Mouse (Mus musculus) limb, embryonic 12.5 days (tissue): ENCODE measurements around the gene H2-Eb1. TPM values are rescaled to one million over a fixed set of nuclear protein-coding genes. Genes with fewer than 3 reads are reported as not detected.
A peak's percentile ranks its signal among the peaks of the same experiment; 100 is the strongest.

Source experiments
- ATAC-seq: fragments of 200-750 bp; cut with Nextera tagmentation; 2 replicates; pipeline ENCODE4 v1.8.0; 2017; ENCODE audit warnings: low read depth, moderate TSS enrichment; ENCODE audit not compliant: insufficient number of reproducible peaks, insufficient read depth, low FRiP score, low TSS enrichment
- H3K27ac ChIP-seq: fragments of 300-500 bp; sonication (generic); 2 replicates; pipeline ENCODE4 v1.5.1; 2016; ENCODE audit warnings: mild to moderate bottlenecking, moderate library complexity
- H3K27me3 ChIP-seq: fragments of 300-500 bp; sonication (generic); 2 replicates; pipeline ENCODE4 v1.6.1; 2016; ENCODE audit warnings: mild to moderate bottlenecking, moderate library complexity
- H3K36me3 ChIP-seq: fragments of 300-500 bp; sonication (generic); 2 replicates; pipeline ENCODE4 v1.6.1; 2016; ENCODE audit warnings: mild to moderate bottlenecking, moderate library complexity
- H3K4me1 ChIP-seq: fragments of 300-500 bp; sonication (generic); replicated peaks from 2 replicates; pipeline ENCODE4 v1.6.1; 2016
- H3K4me2 ChIP-seq: fragments of 300-500 bp; sonication (generic); 2 replicates; pipeline ENCODE4 v1.6.1; 2016; ENCODE audit warnings: mild to moderate bottlenecking, moderate library complexity
- H3K4me3 ChIP-seq: fragments of 300-500 bp; sonication (generic); replicated peaks from 2 replicates; pipeline ENCODE4 v1.5.1; 2016; ENCODE audit warnings: mild to moderate bottlenecking
- H3K9ac ChIP-seq: fragments of 300-500 bp; sonication (generic); replicated peaks from 2 replicates; pipeline ENCODE4 v1.6.1; 2016; ENCODE audit warnings: mild to moderate bottlenecking, moderate library complexity
- H3K9me3 ChIP-seq: fragments of 300-500 bp; sonication (generic); 2 replicates; pipeline ENCODE4 v1.6.1; 2016; ENCODE audit warnings: mild to moderate bottlenecking, moderate library complexity
- WGBS: fragments of 180-500 bp; shearing (Covaris S2); methylation state at CpG from one replicate; pipeline ENCODE4 v1.1.7; 2016; 5-methylcytosine and 5-hydroxymethylcytosine counted together
- polyA plus RNA-seq: library from polyadenylated mRNA; unstranded; fragments of >200 nt; fragmentation: Nextera tagmentation; extraction: Ambion mirVana; gene quantifications from 2 replicates; pipeline ENCODE4 v1.2.1, GENCODE M21; 2016

Gene H2-Eb1
- polyA plus RNA-seq, 1 experiment from 2014 or later, result 1.0 TPM

DNA sequence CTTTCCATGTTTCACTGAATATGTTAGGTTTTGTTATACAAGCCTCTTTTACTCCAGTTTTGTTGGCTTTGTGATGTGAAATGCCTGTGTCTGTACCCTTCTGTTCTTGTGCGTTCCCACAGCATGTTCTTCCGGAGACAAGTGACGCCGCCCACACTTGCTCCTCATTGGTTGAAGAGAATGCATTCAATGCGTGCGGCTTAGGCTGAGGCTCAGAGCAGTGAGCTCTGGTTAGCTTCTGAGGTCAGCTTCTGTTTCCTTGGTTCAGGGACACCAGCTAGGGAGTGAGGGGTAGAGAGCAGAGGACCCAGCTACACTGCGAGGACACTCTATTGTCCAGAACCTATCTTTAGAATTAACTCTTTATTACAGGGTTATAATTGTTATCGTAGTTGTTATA, 14.1 kb upstream of the H2-Eb1 start:
- Histone ChIP-seq H3K4me3 (no peak overlapping the region), H3K9me3 (no peaks in the 10 kb centered on the region), H3K36me3 (no peaks in the 10 kb centered on the region), H3K27ac (no peak overlapping the region), H3K4me1 (no peaks in the 10 kb centered on the region), H3K9ac (no peak overlapping the region), H3K27me3 (peaks cover 1% of the 10 kb centered on the region; the same call in 1 of the 2 replicates), H3K4me2 (no peak overlapping the region)
- WGBS, result 18% methylated on average over 8 of the region's 8 CpGs
- ATAC-seq, result peak; percentile 87; the same call in 1 of the 2 replicates

DNA sequence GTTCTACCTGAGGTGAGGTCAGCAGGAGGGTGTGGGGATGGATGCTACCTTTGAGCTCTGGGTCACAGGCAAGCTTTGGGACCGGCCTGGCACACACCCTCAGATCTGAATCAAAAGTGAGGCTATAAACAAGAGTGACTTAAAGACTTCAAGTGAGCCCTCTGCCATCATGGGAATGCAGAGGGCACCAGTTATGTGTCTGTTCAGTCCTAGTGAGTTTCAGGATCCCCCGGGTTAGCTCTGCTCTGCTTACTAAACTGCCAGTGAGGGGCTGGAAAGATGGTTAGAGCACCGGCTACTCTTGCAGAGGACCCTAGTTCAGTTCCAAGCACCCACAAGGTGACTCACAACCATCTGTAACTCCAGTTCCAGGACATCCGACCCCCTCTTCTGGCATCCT, 13.1 kb upstream of the H2-Eb1 start:
- Histone ChIP-seq H3K9me3 (no peaks in the 10 kb centered on the region), H3K27me3 (peaks cover 4% of the 10 kb centered on the region; the same call in 1 of the 2 replicates), H3K27ac (no peak overlapping the region), H3K4me3 (no peak overlapping the region), H3K9ac (no peak overlapping the region), H3K4me1 (no peaks in the 10 kb centered on the region), H3K36me3 (no peaks in the 10 kb centered on the region), H3K4me2 (no peak overlapping the region)
- no peak for ATAC-seq
- 84% methylated on average over 4 of the region's 4 CpGs for WGBS

DNA sequence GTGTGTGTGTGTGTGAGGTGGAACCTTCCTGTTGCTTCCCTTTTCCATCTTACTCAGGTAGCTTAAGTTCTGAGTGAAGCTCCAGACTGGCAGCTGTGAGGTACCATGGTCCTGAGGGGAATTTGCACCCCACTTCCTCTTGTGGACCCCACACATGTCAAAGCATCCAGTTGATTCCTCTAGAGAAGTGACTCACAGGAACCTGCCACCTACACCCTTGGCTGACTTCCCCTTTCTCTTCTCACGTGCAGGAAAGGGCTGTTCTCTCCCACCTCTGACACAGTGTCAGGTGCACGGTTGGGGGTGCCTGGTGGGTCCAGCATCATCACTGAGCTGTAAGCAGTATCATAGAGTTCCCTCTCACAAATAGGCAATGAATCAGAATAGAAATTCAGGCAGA, 12.1 kb upstream of the H2-Eb1 start:
- peaks cover 4% of the 10 kb centered on the region; the same call in 1 of the 2 replicates for H3K27me3 ChIP-seq
- H3K27ac ChIP-seq, result no peak overlapping the region
- H3K9me3 ChIP-seq, result no peaks in the 10 kb centered on the region
- no peak for ATAC-seq
- H3K36me3 ChIP-seq, result no peaks in the 10 kb centered on the region
- H3K4me1 ChIP-seq, result no peaks in the 10 kb centered on the region
- WGBS, result 53% methylated on average over 2 of the region's 2 CpGs
- H3K4me3 ChIP-seq, result no peak overlapping the region
- H3K4me2 ChIP-seq, result no peak overlapping the region
- no peak overlapping the region for H3K9ac ChIP-seq

DNA sequence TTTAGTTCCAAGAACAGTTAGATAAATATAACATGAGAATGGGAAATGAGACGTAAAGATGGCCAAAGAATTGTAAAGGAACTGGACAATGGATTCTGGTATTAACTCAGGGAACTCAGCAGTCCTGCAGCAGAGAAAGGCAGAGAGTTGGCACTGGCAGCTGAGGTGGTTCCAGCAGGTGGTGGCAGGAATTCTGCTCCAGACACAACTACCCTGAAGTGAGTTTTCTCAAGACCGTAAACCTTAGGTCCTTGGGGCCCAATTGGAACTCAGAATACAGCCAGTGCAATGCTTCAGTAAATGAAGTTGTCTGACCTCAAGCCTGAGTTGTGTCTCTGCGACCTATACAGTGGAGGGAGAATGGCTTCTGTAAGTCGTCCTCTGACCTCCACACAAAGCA, 11.4 kb upstream of the H2-Eb1 start:
- H3K36me3 ChIP-seq, result no peaks in the 10 kb centered on the region
- H3K4me1 ChIP-seq, result no peaks in the 10 kb centered on the region
- H3K27me3 ChIP-seq, result peaks cover 4% of the 10 kb centered on the region; the same call in 1 of the 2 replicates
- H3K4me2 ChIP-seq, result no peak overlapping the region
- 62% methylated on average over 4 of the region's 4 CpGs for WGBS
- no peak overlapping the region for H3K4me3 ChIP-seq
- no peaks in the 10 kb centered on the region for H3K9me3 ChIP-seq
- no peak for ATAC-seq
- H3K27ac ChIP-seq, result no peak overlapping the region
- no peak overlapping the region for H3K9ac ChIP-seq

DNA sequence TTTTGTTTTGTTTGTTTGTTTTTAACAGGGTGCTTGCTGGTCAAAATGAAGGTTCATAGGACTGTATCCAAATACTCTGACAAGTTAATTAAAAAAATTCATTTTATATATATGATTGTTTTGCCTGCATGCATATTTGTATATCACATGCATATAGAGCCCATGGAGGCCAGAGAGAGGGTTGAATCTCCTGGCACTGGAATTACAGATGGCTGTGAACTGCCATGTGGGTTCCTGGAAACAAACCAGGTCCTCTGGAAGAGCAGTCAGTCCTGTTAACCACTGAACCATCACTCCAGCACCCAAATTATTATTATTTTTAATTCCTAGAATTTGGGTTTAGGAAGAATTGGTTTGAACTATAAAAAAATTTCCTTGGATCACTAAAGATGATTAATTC, 10.4 kb upstream of the H2-Eb1 start:
- ATAC-seq, result no peak
- Histone ChIP-seq H3K4me3 (no peak overlapping the region), H3K4me1 (no peaks in the 10 kb centered on the region), H3K4me2 (no peak overlapping the region), H3K27me3 (peaks cover 4% of the 10 kb centered on the region; the same call in 1 of the 2 replicates), H3K9me3 (no peaks in the 10 kb centered on the region), H3K36me3 (no peaks in the 10 kb centered on the region), H3K27ac (no peak overlapping the region), H3K9ac (no peak overlapping the region)

DNA sequence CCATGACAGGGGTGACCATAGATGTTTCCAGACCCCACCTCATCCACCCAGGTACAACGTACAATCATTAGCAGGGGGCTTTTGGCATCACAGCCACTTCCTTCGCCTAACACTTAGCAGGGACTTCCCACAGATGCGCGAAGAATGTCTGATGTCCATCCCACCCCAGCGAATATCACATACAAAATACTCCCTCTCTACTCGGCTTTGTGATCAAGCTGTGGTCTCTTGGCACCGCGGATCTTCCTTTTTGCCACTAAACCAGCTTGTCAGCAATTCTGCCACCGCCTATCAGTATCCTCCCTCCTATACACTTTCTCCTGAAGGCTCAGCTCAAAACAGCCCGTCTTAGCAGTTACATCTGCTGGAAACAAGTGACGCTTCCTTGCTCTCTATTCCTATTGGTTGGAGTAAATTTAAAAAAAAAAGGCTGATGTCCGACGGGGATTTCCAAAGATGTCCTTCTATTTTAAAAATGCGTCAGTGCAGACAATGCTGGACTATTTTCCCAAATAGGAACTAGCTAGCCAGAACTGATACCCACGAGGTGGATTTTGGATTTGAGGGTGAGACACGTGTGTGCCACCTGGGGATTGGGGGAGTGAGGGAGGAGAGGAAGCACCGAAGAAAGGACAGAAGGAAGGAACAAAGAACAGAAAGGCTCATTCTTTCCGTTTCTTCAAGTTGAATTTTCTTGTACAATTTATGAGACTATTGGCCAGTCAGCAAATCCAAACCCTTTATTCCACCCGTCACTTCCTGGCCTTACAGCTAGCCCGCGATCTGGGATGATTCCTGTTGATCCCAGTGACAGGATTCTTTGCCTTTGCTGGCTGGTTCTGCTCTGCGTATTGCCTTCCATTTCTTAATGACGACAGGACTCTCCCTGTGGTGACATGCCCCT, 9.5 kb upstream of the H2-Eb1 start:
- Histone ChIP-seq H3K4me1 (no peaks in the 10 kb centered on the region), H3K4me3 (peak overlapping the region; percentile 36), H3K27ac (no peak overlapping the region), H3K4me2 (peak overlapping the region; percentile 51), H3K36me3 (no peaks in the 10 kb centered on the region), H3K27me3 (peaks cover 4% of the 10 kb centered on the region; the same call in 1 of the 2 replicates), H3K9me3 (no peaks in the 10 kb centered on the region), H3K9ac (0 out of 2 replicates have a peak overlapping the region, but pooled peaks have one; percentile 14)
- no peak for ATAC-seq
- 22% methylated on average over 23 of the region's 23 CpGs for WGBS

DNA sequence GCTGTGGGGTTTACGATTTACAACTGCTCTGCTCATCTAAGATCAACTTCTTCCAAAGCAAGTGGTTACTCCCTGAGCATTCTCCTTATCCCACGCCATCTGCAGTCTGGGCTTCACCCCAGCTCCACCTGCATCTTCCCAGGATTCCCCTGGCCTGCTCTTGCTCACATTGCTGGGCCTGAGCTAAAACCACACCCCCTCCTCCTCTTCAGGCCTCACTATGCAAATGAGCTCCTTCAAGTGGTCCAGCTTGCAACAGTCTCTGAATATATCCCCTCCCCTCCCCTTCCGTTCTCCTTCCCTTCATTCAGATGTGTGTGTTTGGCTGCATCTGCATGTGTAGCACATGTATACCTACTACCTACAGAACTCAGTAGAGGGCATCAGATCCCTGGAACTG, 6.3 kb upstream of the H2-Eb1 start:
- Histone ChIP-seq H3K9me3 (no peaks in the 10 kb centered on the region), H3K9ac (no peak overlapping the region), H3K36me3 (no peaks in the 10 kb centered on the region), H3K27ac (no peak overlapping the region), H3K4me1 (no peaks in the 10 kb centered on the region), H3K27me3 (peaks cover 4% of the 10 kb centered on the region; the same call in 1 of the 2 replicates), H3K4me2 (no peak overlapping the region), H3K4me3 (no peak overlapping the region)
- 70% methylated on average over 3 of the region's 3 CpGs for WGBS
- no peak for ATAC-seq

DNA sequence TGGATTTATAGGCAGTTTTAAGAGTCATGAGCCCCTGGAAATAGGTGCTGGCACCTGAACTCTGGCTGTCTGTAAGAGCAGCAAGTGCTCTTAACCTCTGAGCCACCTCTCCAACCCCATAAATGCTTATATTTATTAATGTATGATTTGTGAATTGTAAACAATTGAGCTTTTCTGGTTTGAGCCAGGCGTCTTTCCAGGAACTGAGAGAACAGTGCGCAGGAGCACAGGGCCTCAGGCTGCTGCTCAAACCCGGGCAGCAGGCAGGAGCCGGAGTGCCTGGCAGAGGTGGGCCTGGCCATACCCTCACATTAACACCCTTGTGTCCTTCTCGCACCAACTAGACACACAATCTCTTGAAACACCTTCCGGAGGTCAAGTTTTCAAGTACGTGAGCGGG, 5.6 kb upstream of the H2-Eb1 start:
- H3K9me3 ChIP-seq, result no peaks in the 10 kb centered on the region
- H3K9ac ChIP-seq, result no peak overlapping the region
- ATAC-seq, result no peak
- H3K36me3 ChIP-seq, result no peaks in the 10 kb centered on the region
- H3K27ac ChIP-seq, result no peak overlapping the region
- 87% methylated on average over 8 of the region's 8 CpGs for WGBS
- no peak overlapping the region for H3K4me3 ChIP-seq
- peaks cover 4% of the 10 kb centered on the region; the same call in 1 of the 2 replicates for H3K27me3 ChIP-seq
- H3K4me2 ChIP-seq, result no peak overlapping the region
- no peaks in the 10 kb centered on the region for H3K4me1 ChIP-seq

DNA sequence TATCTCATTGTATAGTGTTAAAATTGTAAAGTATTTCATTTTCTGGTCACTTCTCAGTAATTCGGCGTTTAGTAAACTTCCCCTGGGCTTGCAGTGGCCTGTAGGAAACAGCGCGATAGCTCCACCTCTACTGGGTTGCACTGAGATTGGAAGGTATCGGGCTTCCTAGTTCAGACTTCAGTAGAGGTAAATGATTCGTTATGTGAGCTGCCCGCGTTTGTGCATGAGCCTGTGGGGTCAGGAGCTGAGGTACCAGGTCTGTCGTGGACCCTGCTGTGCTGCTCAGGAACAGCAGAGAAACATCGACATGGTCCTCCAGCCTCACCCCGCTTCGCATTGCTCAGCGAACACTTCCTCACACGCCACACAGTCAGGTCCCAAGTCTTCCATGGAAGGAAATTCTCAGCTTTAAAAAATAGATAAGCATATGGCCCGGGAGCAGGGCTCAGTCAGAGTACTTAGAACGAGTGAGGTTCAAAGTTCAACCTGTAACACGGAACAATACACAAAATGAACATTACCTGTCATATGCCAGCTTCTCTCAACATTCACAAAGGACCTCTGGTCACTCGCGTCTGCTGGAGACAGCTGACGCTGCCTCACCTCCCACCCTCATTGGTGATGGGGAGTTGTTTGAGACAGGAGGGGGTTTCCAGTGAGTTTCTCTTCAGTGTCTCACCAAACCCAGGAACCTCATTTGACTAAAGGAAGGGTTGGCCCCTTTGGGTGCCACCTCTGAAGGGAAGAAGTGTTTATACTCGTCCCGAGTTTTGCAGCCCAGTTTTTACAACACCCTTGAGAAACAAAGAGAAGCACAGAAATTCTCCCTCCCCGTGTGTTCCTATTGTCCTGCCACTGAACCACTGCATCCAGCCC, 4.7 kb upstream of the H2-Eb1 start:
- H3K27ac ChIP-seq, result no peak overlapping the region
- H3K9ac ChIP-seq, result no peak overlapping the region
- no peaks in the 10 kb centered on the region for H3K9me3 ChIP-seq
- no peaks in the 10 kb centered on the region for H3K4me1 ChIP-seq
- H3K4me3 ChIP-seq, result no peak overlapping the region
- WGBS, result 75% methylated on average over 23 of the region's 23 CpGs
- H3K27me3 ChIP-seq, result peaks cover 4% of the 10 kb centered on the region; the same call in 1 of the 2 replicates
- no peak overlapping the region for H3K4me2 ChIP-seq
- no peaks in the 10 kb centered on the region for H3K36me3 ChIP-seq
- no peak for ATAC-seq

DNA sequence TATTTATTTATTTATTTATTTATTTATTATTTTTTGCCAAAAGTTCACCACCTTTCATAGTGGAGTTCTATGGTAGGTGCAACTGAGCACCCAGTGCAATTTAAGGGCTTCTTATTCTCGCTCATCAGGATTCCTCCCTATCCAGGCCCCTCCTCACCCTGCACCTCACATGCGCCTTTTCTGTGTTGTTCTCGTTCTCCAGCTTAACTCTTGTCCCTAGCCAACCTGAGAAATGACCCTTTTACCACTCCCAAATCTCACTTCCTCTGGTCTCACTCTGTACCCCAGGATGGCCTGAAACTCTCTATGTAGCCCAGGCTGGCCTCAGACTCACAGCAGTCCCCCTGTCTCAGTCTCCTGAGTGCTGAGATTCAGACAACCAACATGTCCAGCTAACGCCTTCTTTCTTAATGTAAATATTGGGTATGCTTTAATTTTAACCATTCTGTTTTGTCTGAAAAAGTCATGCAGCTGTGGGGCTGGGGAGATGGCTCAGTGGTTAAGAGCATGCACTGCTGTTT, 3.9 kb upstream of the H2-Eb1 start:
- H3K36me3 ChIP-seq, result no peaks in the 10 kb centered on the region
- no peaks in the 10 kb centered on the region for H3K9me3 ChIP-seq
- no peak for ATAC-seq
- WGBS, result 83% methylated on average over 4 of the region's 4 CpGs
- no peak overlapping the region for H3K27ac ChIP-seq
- H3K4me3 ChIP-seq, result no peak overlapping the region
- no peak overlapping the region for H3K9ac ChIP-seq
- H3K4me2 ChIP-seq, result no peak overlapping the region
- no peaks in the 10 kb centered on the region for H3K4me1 ChIP-seq
- peaks cover 1% of the 10 kb centered on the region; the same call in 1 of the 2 replicates for H3K27me3 ChIP-seq

DNA sequence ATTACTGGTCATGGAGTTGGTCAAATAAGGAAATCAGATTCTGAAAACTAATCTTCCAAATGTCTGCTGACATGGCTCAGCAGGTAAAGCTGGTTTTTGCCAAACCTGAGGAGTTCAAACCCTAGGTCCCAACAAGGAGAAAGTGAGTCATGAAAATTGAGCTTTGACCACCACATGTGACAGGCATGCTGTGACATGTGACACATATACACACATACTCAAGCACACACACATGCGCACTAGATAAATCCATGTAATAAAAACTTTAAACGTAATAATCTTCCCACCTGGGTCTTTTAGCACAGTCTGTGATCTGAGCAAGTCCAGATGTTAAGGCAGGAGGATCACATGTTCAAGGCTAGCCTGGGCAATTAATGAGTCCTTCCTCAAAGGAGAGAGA, 1.9 kb upstream of the H2-Eb1 start:
- H3K27me3 ChIP-seq, result no peaks in the 10 kb centered on the region

More for the DNA sequence above, 1.9 kb upstream of the H2-Eb1 start:
- no peak overlapping the region for H3K9ac ChIP-seq
- H3K36me3 ChIP-seq, result no peaks in the 10 kb centered on the region
- no peak for ATAC-seq
- no peak overlapping the region for H3K4me3 ChIP-seq
- no peak overlapping the region for H3K4me2 ChIP-seq
- no peaks in the 10 kb centered on the region for H3K9me3 ChIP-seq
- no peak overlapping the region for H3K27ac ChIP-seq
- no peaks in the 10 kb centered on the region for H3K4me1 ChIP-seq
- 63% methylated on average over 2 of the region's 2 CpGs for WGBS
